Mouse (Mus musculus): ENCODE data around the gene Eno1. TPM values are rescaled to one million over a fixed set of nuclear protein-coding genes. Genes with fewer than 3 reads are reported as not detected.

Gene Eno1
- total RNA-seq (2021): 100 to 1,000 TPM; 410 TPM
- long read RNA-seq, experiment 1, transcript Eno1-202 (12 exons, 2,027 nt): major isoform, 581 of 642 reads
- long read RNA-seq, experiment 1, partial matches to known transcripts: 17 of 642 reads
- long read RNA-seq, experiment 1, other reads (novel, unspliced or antisense): 40 of 642 reads
- long read RNA-seq, experiment 2, transcript Eno1-202 (12 exons, 2,027 nt): major isoform, 425 of 486 reads
- long read RNA-seq, experiment 2, partial matches to known transcripts: 16 of 486 reads
- long read RNA-seq, experiment 2, other reads (novel, unspliced or antisense): 39 of 486 reads

GRCm38 (mm10) chr4:150236521-150237481 is at the start of gene Eno1:
Eno1 (plus strand) TSS chr4:150236721.
- no peak; the same call in 1 of the 2 replicates for TF ChIP-seq CTCF (IDR thresholded peaks at IDR 0.05)
- intact Hi-C loops (cut with DNase I): no loop called here
- Histone ChIP-seq H3K4me3 (peak within 1 kb of the TSS; percentile 98), H3K27ac (peak within 1 kb of the TSS; percentile 100)
- peak; percentile 95 to 96 for DNase-seq (ENCODE audit: extremely low spot score in 1 of 2, low spot score in 2 of 2)

DNA sequence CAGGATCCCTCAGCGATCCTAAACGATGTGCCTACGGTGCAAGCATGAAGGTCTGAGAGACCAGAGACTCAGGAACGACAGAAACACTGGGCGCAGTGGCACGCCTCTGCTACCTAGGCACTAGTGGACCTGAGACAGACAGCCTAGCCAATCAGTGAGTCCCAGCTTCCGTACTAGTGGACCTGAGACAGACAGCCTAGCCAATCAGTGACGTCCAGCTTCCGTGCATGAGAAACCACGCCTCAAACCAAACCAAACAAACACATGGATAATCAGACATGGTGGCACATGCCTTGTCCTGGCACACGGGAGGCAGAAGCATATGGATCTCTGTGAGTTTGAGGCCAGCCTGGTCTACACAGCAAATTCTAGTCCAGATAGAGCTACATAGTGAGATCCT is 48.3 kb upstream of the Eno1 start:
- intact Hi-C loops (cut with DNase I): no loop called here
- no peak for TF ChIP-seq CTCF (IDR thresholded peaks at IDR 0.05)
- no peak overlapping the region for H3K27ac ChIP-seq
- H3K4me3 ChIP-seq: no peak overlapping the region
- no peak for DNase-seq (ENCODE audit: extremely low spot score in 1 of 2, low spot score in 2 of 2)

DNA sequence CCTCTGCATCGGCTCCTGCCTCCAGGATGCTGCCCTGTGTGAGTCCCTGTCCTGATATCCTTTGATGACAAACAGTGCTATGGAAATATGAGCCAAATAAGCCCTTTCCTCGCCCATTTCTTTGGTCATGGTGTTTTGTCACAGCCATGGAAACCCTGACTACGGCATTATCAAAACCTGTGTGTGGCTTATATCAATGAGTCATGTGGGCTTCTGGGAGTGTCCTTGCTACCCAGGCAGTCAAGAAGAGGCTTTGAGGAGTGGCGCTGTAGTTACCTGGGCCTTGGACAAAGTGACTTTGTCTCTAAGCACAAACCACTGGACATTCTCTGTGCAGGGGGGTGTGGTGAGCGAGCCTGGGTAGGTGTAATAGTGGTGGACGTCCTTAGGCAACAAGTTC is 44.3 kb upstream of the Eno1 start:
- Histone ChIP-seq H3K27ac (no peak overlapping the region), H3K4me3 (no peak overlapping the region)
- TF ChIP-seq CTCF (IDR thresholded peaks at IDR 0.05): no peak
- intact Hi-C loops (cut with DNase I): no loop called here
- DNase-seq (ENCODE audit: extremely low spot score in 1 of 2, low spot score in 2 of 2): no peak

- peak; percentile 55 for TF ChIP-seq CTCF (IDR thresholded peaks at IDR 0.05)
- peak in 1 of 2 experiments; percentile 20 for DNase-seq (ENCODE audit: extremely low spot score in 1 of 2, low spot score in 2 of 2)
- intact Hi-C loops (cut with DNase I): no loop called here
- no peak overlapping the region for H3K27ac ChIP-seq
- H3K4me3 ChIP-seq: no peak overlapping the region
These were observed 42.6 kb upstream of the Eno1 start for GRCm38 (mm10) chr4:150193915-150194314.

- no peak for DNase-seq (ENCODE audit: extremely low spot score in 1 of 2, low spot score in 2 of 2)
- H3K27ac ChIP-seq: no peak overlapping the region
- no peak for TF ChIP-seq CTCF (IDR thresholded peaks at IDR 0.05)
- intact Hi-C loops (cut with DNase I): no loop called here
- H3K4me3 ChIP-seq: no peak overlapping the region
These were observed 38.3 kb upstream of the Eno1 start for GRCm38 (mm10) chr4:150198268-150198667.

GRCm38 (mm10) chr4:150201232-150201631 is 35.3 kb upstream of the Eno1 start, which contains the start of gene Car6:
Car6 (minus strand) TSS chr4:150201332.
- no peak for DNase-seq (ENCODE audit: extremely low spot score in 1 of 2, low spot score in 2 of 2)
- no peak within 1 kb of the TSS for H3K4me3 ChIP-seq
- intact Hi-C loops (cut with DNase I): no loop called here
- no peak for TF ChIP-seq CTCF (IDR thresholded peaks at IDR 0.05)
- H3K27ac ChIP-seq: no peak within 1 kb of the TSS

GRCm38 (mm10) chr4:150202702-150203101 is 33.8 kb upstream of the Eno1 start:
- no peak for TF ChIP-seq CTCF (IDR thresholded peaks at IDR 0.05)
- no peak overlapping the region for H3K27ac ChIP-seq
- intact Hi-C loops (cut with DNase I): no loop called here
- no peak for DNase-seq (ENCODE audit: extremely low spot score in 1 of 2, low spot score in 2 of 2)
- no peak overlapping the region for H3K4me3 ChIP-seq

DNA sequence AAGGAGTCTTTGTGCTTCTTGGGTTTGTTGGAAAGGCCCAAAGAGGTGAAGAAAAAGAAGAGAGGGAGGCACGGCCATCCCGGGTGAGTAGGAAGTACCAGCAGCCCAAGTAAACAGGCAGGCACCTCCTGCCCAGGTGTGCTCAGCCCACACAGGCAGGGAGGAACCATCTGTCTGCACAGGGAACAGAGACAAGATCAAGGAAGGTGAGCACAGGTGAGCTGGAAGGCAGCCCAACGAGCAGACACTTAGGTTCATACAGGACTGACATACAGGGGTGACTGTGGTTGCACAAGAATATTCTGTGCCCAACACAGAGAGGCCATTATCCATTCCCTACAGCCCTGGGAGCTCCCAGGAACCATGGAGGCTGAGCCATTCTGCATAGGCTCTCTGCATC is 31.6 kb upstream of the Eno1 start:
- Histone ChIP-seq H3K27ac (no peak overlapping the region), H3K4me3 (no peak overlapping the region)
- no peak for DNase-seq (ENCODE audit: extremely low spot score in 1 of 2, low spot score in 2 of 2)
- TF ChIP-seq CTCF (IDR thresholded peaks at IDR 0.05): no peak
- intact Hi-C loops (cut with DNase I): loop anchor here (5.0 kb wide), 1 partner anchor 83 kb away; no protein-coding TSS in a partner anchor

DNA sequence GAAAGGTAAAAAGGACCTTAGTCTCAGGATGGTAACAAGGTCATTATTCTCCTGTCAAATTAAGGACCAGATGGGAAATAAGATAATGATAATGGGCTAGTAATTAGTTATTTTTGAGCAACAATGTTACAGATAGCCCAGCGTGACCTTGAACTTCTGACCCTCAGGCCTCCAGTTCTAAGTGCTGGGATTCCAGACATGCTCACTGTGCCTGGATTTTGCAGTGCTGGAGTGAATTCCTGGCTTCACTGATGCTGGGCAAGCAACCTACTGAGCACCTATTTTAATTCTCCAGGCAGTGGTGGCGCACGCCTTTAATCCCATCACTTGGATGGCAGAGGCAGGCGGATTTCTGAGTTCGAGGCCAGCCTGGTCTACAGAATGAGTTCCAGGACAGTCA is 26.8 kb upstream of the Eno1 start:
- H3K4me3 ChIP-seq: no peak overlapping the region
- intact Hi-C loops (cut with DNase I): loop anchor here (5.0 kb wide), 1 partner anchor 87 kb away; no protein-coding TSS in a partner anchor
- no peak for TF ChIP-seq CTCF (IDR thresholded peaks at IDR 0.05)
- DNase-seq (ENCODE audit: extremely low spot score in 1 of 2, low spot score in 2 of 2): no peak
- H3K27ac ChIP-seq: no peak overlapping the region

DNA sequence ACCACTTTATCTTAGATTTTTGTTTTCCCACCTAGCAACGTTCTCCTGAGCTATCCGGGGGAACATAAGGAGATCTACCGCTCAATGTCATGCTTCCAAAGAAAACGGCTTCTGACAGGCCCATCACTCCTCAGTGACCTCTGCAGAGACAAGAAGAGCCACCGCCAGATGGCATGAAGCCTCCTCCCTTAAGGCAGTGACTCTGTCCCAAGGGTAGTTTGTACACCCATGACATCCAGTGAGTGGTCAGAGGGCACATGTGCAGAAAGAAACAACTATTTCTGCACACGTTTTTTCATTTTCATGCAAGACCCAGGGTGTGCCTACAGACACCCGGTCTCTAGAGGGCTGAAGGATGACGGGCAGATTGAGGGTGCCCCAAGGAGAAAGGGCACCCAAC is 26.2 kb upstream of the Eno1 start:
- Histone ChIP-seq H3K4me3 (no peak overlapping the region), H3K27ac (no peak overlapping the region)
- TF ChIP-seq CTCF (IDR thresholded peaks at IDR 0.05): no peak
- intact Hi-C loops (cut with DNase I): no loop called here
- no peak for DNase-seq (ENCODE audit: extremely low spot score in 1 of 2, low spot score in 2 of 2)

GRCm38 (mm10) chr4:150211930-150212552 is 24.5 kb upstream of the Eno1 start:
- no peak overlapping the region for H3K4me3 ChIP-seq
- no peak for TF ChIP-seq CTCF (IDR thresholded peaks at IDR 0.05)
- no peak for DNase-seq (ENCODE audit: extremely low spot score in 1 of 2, low spot score in 2 of 2)
- intact Hi-C loops (cut with DNase I): no loop called here
- no peak overlapping the region for H3K27ac ChIP-seq

DNA sequence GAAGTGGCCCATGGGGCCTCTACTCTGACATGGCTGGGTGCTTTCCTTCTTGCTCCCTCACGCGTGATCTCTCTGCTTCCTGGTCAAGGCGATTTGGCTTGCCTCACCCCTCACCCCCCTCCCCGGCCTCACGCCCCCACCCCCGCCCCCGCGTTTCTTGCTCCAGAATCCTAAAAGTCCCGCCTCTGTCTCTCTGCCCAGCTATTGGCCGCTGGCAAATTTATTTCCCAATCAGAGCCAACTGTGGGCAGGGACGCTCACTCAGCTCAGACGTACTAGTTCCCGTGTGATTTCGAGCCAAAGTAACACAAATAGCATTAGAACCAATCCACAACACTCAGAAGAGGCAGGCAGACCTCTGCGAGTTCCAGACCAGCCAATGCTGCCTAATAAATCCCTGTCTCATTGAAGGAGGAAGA is 24.0 kb upstream of the Eno1 start:
- no peak for DNase-seq (ENCODE audit: extremely low spot score in 1 of 2, low spot score in 2 of 2)
- intact Hi-C loops (cut with DNase I): no loop called here
- H3K27ac ChIP-seq: no peak overlapping the region
- H3K4me3 ChIP-seq: no peak overlapping the region
- TF ChIP-seq CTCF (IDR thresholded peaks at IDR 0.05): no peak

All from left cerebral cortex, adult 2 months (tissue).